Mouse (Mus musculus): ENCODE data around the gene Tjp3. TPM values are rescaled to one million over a fixed set of nuclear protein-coding genes. Genes with fewer than 3 reads are reported as not detected.
"Not testable (repeated sequence)": the region's sequence is repeated elsewhere in the genome, so short reads cannot be mapped to it uniquely, and the experiment has no call there.

Gene Tjp3
- polyA plus RNA-seq, 1 experiment, result 9.8 TPM

DNA sequence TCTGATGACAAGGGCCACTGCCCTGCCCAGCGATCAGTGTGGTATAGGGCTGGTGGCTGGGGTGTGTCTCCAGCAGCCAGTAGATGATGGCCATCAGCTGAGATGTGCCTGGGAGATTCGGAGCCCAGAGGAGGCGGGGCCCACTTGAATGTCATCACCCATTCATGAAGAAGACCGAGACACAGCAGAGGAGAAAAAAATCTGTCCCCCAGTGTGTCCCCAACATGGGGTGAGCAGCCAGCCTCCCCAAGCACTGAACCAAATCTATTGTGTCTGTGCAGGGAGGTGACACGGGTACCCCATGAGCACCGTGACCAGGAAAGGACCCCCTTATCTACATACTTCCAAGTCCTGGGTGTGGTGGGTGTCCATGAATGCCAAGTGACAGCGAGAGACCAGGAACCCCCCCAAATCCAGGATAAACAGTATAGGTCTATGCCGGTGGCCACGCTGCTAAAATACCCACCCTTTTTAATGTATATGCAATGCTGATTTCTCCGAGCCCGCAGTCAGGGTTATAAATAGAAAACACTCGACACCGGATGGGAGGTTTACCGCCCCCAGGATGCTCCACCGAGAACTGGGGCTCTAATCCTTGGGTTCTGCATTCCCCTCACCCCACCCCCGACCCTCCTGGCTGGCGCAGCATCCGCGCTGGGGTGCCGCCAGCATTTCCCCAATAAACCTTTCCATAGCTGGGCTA, 61.5 kb downstream of the Tjp3 start:
- peaks cover 5% of the 10 kb centered on the region for H3K4me1 ChIP-seq (ENCODE audit: control insufficient read depth, insufficient read depth, low read length)
- no peak overlapping the region for H3K4me3 ChIP-seq (ENCODE audit: insufficient read depth, low read length)
- no peak overlapping the region for H3K27ac ChIP-seq (ENCODE audit: insufficient read depth, low read depth, low read length)
- TF ChIP-seq CTCF (IDR thresholded peaks at IDR 0.05; ENCODE audit: low read depth, low read length) (no peak), POLR2A (IDR thresholded peaks at IDR 0.05; ENCODE audit: borderline replicate concordance, low read depth, low read length) (no peak)

DNA sequence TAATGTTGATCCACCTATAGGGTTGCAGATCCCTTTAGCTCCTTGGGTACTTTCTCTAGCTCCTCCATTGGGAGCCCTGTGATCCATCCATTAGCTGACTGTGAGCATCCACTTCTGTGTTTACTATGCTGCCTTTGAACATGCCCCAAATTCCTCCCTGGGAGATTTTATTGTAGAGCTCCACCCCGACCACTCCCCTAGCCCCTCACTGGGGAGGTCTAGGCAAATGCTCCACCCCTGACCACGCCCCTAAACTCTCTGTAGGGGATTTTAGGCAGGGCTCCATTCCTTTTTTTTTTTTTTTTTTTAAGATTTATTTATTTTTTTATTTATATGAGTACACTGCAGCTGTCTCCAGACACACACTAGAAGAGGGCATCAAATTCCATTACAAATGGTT, 67.7 kb downstream of the Tjp3 start:
- H3K4me1 ChIP-seq (ENCODE audit: control insufficient read depth, insufficient read depth, low read length), result peaks cover 12% of the 10 kb centered on the region
- H3K27ac ChIP-seq (ENCODE audit: insufficient read depth, low read depth, low read length); H3K4me3 ChIP-seq (ENCODE audit: insufficient read depth, low read length): not testable (repeated sequence)

Other genes starting within 250 kb of the Tjp3 start
- gene Sgta, start 231.4 kb downstream of the Tjp3 start, polyA plus RNA-seq (2012; ENCODE audit: insufficient read depth, insufficient read length, missing spikeins), result 58.5 and 66.8 TPM in 2 replicates
- 7.4 and 10.8 TPM in 2 replicates for gene Thop1, start 221.5 kb downstream of the Tjp3 start, polyA plus RNA-seq (2012; ENCODE audit: insufficient read depth, insufficient read length, missing spikeins)
- 1.3 TPM in 2 replicates for gene Creb3l3, start 192.7 kb downstream of the Tjp3 start, polyA plus RNA-seq (2012; ENCODE audit: insufficient read depth, insufficient read length, missing spikeins)
- gene Map2k2, start 185.7 kb downstream of the Tjp3 start, polyA plus RNA-seq (2012; ENCODE audit: insufficient read depth, insufficient read length, missing spikeins), result 71.4 and 77.6 TPM in 2 replicates
- 52.0 and 54.9 TPM in 2 replicates for gene Zbtb7a, start 156.4 kb downstream of the Tjp3 start, polyA plus RNA-seq (2012; ENCODE audit: insufficient read depth, insufficient read length, missing spikeins)
- 21.9 and 28.2 TPM in 2 replicates for gene Pias4, start 123.7 kb downstream of the Tjp3 start, polyA plus RNA-seq (2012; ENCODE audit: insufficient read depth, insufficient read length, missing spikeins)
- 877 and 1,003 TPM in 2 replicates for gene Eef2, start 115.0 kb downstream of the Tjp3 start, polyA plus RNA-seq (2012; ENCODE audit: insufficient read depth, insufficient read length, missing spikeins)
- 36.4 and 39.8 TPM in 2 replicates for gene Dapk3, start 108.6 kb downstream of the Tjp3 start, polyA plus RNA-seq (2012; ENCODE audit: insufficient read depth, insufficient read length, missing spikeins)
- gene 4930442H23Rik, start 107.7 kb downstream of the Tjp3 start, polyA plus RNA-seq (2012; ENCODE audit: insufficient read depth, insufficient read length, missing spikeins), result not detected in 2 replicates
- not detected in 2 replicates for gene Nmrk2, start 89.5 kb downstream of the Tjp3 start, polyA plus RNA-seq (2012; ENCODE audit: insufficient read depth, insufficient read length, missing spikeins)
- gene Atcay, start 60.7 kb downstream of the Tjp3 start, polyA plus RNA-seq (2012; ENCODE audit: insufficient read depth, insufficient read length, missing spikeins), result not detected in 2 replicates
- gene Zfr2, start 58.4 kb downstream of the Tjp3 start, polyA plus RNA-seq (2012; ENCODE audit: insufficient read depth, insufficient read length, missing spikeins), result 2.7 and 3.0 TPM in 2 replicates
- gene Matk, start 38.6 kb downstream of the Tjp3 start, polyA plus RNA-seq (2012; ENCODE audit: insufficient read depth, insufficient read length, missing spikeins), result 10.8 and 14.4 TPM in 2 replicates
- gene Mrpl54, start 24.6 kb downstream of the Tjp3 start, polyA plus RNA-seq (2012; ENCODE audit: insufficient read depth, insufficient read length, missing spikeins), result 46.5 and 51.1 TPM in 2 replicates
- gene Apba3, start 24.6 kb downstream of the Tjp3 start, polyA plus RNA-seq (2012; ENCODE audit: insufficient read depth, insufficient read length, missing spikeins), result 34.3 and 36.1 TPM in 2 replicates
- gene Pip5k1c, start 1.4 kb upstream of the Tjp3 start, polyA plus RNA-seq (2012; ENCODE audit: insufficient read depth, insufficient read length, missing spikeins), result 90.9 and 106 TPM in 2 replicates
- 18.1 and 18.2 TPM in 2 replicates for gene Cactin, start 29.5 kb upstream of the Tjp3 start, polyA plus RNA-seq (2012; ENCODE audit: insufficient read depth, insufficient read length, missing spikeins)
- gene Tbxa2r, start 37.1 kb upstream of the Tjp3 start, polyA plus RNA-seq (2012; ENCODE audit: insufficient read depth, insufficient read length, missing spikeins), result not detected in 2 replicates
- gene Gipc3, start 51.7 kb upstream of the Tjp3 start, polyA plus RNA-seq (2012; ENCODE audit: insufficient read depth, insufficient read length, missing spikeins), result not detected in 2 replicates
- gene Hmg20b, start 58.9 kb upstream of the Tjp3 start, polyA plus RNA-seq (2012; ENCODE audit: insufficient read depth, insufficient read length, missing spikeins), result 52.2 and 53.3 TPM in 2 replicates
- gene Mfsd12, start 65.9 kb upstream of the Tjp3 start, polyA plus RNA-seq (2012; ENCODE audit: insufficient read depth, insufficient read length, missing spikeins), result 80.9 and 86.2 TPM in 2 replicates
- gene 4930404N11Rik, start 74.2 kb upstream of the Tjp3 start, polyA plus RNA-seq (2012; ENCODE audit: insufficient read depth, insufficient read length, missing spikeins), result not detected in 2 replicates
- gene Fzr1, start 86.9 kb upstream of the Tjp3 start, polyA plus RNA-seq (2012; ENCODE audit: insufficient read depth, insufficient read length, missing spikeins), result 32.6 and 35.0 TPM in 2 replicates
- 23.1 and 29.5 TPM in 2 replicates for gene Dohh, start 92.8 kb upstream of the Tjp3 start, polyA plus RNA-seq (2012; ENCODE audit: insufficient read depth, insufficient read length, missing spikeins)
- 0.75 and 2.2 TPM in 2 replicates for gene Gm48551, start 92.9 kb upstream of the Tjp3 start, polyA plus RNA-seq (2012; ENCODE audit: insufficient read depth, insufficient read length, missing spikeins)
- not detected in 2 replicates for gene Gm48552, start 97.4 kb upstream of the Tjp3 start, polyA plus RNA-seq (2012; ENCODE audit: insufficient read depth, insufficient read length, missing spikeins)
- 41.9 and 45.5 TPM in 2 replicates for gene Smim24, start 101.5 kb upstream of the Tjp3 start, polyA plus RNA-seq (2012; ENCODE audit: insufficient read depth, insufficient read length, missing spikeins)
- 31.8 and 38.6 TPM in 2 replicates for gene Nfic, start 164.1 kb upstream of the Tjp3 start, polyA plus RNA-seq (2012; ENCODE audit: insufficient read depth, insufficient read length, missing spikeins)
- gene Celf5, start 191.1 kb upstream of the Tjp3 start, polyA plus RNA-seq (2012; ENCODE audit: insufficient read depth, insufficient read length, missing spikeins), result not detected in 2 replicates
- 37.9 and 40.9 TPM in 2 replicates for gene Ncln, start 204.8 kb upstream of the Tjp3 start, polyA plus RNA-seq (2012; ENCODE audit: insufficient read depth, insufficient read length, missing spikeins)
- gene S1pr4, start 208.6 kb upstream of the Tjp3 start, polyA plus RNA-seq (2012; ENCODE audit: insufficient read depth, insufficient read length, missing spikeins), result 0.46 TPM in 1 of 2 replicates, not detected in the other
- 23.5 and 24.2 TPM in 2 replicates for gene Gna15, start 232.6 kb upstream of the Tjp3 start, polyA plus RNA-seq (2012; ENCODE audit: insufficient read depth, insufficient read length, missing spikeins)

Data from bone marrow macrophage, adult 2 months (primary cell).